Mouse (Mus musculus) testis, adult 2 months (tissue): ENCODE measurements around the gene Gng12.

Experiments
- CTCF ChIP-seq: fragments of 200-500 bp; IDR thresholded peaks from 2 replicates; pipeline ENCODE4 v1.5.1; 2012; ENCODE audit warnings: low read depth, mild to moderate bottlenecking, inconsistent platforms, low read length, moderate library complexity; ENCODE audit not compliant: control insufficient read depth, insufficient read depth, insufficient replicate concordance
- POLR2A ChIP-seq: fragments of 200-500 bp; IDR thresholded peaks from 2 replicates; pipeline ENCODE4 v1.6.1; 2012; ENCODE audit warnings: low read depth, mild to moderate bottlenecking, inconsistent platforms, low read length, moderate library complexity; ENCODE audit not compliant: control insufficient read depth

DNA sequence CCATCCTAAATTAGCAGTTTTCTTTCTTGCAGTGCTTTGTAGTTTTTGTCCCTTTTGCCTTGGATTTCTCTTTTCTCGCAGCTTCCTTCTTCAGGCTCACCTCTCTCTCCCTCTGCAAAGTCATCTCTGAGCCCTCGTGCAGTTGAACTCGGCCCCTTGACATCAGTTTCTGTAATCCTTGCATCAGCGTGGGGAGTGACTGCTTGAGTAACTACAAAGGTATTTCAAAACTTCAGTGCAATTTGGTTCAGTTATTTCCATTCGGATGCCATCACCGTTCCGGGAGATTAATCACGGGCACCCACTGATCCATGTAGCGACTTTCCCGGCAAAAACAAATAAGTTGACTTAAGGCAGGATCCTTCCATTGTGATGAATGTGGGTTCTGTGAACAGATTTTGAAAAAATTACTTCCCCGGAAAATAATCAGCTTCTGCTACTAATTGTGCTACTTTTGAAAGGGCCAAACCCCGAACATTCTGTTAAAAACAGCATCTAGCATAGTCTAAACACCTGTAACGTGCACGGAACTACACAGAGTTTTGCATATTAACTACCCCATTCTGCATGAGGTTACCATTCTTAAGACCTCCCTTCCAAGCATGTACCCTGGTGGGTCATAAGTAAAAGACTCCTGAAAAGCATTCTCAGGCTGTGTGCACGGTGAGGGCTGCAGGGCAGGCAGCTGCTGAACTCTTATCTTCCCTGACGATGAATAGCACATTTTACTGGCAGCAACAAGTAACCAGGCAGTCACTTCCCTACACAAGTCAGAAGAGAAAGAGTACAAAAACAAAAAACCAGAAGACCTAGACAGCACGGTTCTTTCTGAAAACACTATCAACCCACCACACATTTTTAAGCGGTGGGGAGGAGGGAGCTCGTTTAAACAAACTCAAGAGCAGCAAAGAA lies 139.4 kb downstream of the Gng12 start:
- no peak for TF ChIP-seq CTCF
- TF ChIP-seq POLR2A, result no peak
